Mouse (Mus musculus): ENCODE results near the gene G530012D18Rik.
"Not testable (repeated sequence)": the region's sequence is repeated elsewhere in the genome, so short reads cannot be mapped to it uniquely, and the experiment has no call there.

DNA sequence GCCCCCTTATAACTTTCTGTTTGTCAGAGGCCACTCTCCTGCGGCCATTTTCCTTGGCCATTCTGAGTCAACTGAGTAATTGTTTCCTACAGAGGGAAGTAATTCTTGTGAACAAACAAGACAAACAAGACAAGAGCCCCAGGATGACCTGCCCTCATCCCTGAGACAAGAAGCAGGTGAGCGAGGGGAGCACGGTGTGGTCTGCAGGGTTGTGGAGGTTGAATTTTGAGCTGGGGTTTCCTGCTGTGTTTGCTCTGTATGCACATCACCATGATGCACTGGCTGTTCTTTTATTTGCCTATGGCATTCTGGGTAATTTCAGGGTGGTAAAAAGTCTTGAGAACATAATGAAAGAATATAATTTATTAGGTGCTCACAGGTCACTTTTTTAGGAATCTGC lies 39.6 kb downstream of the G530012D18Rik start:
- not testable (repeated sequence) for TF ChIP-seq CTCF (conservative IDR thresholded peaks at IDR 0.05; ENCODE audit: insufficient read depth, insufficient read length, low read depth, low read length); POLR2A (IDR thresholded peaks at IDR 0.05; ENCODE audit: low read depth, low read length)

Data from kidney, adult 2 months (tissue).